Mouse (Mus musculus) adrenal gland, adult 18-20 months (tissue): ENCODE measurements at regions not wholly inside any gene's neighbourhood (a gene's known extent, or its start where the extent isn't known, plus 50 kb on each side); places are given as distances from the start of the nearest gene placed in this dataset.
"Not testable (repeated sequence)": the region's sequence is repeated elsewhere in the genome, so short reads cannot be mapped to it uniquely, and the experiment has no call there.

Source experiments
- DNase-seq, 2 experiments: peaks; one replicate each; pipeline ENCODE4 v3.0.0; 2021 to 2022; ENCODE audit warnings: low spot score in 2 of 2

DNA sequence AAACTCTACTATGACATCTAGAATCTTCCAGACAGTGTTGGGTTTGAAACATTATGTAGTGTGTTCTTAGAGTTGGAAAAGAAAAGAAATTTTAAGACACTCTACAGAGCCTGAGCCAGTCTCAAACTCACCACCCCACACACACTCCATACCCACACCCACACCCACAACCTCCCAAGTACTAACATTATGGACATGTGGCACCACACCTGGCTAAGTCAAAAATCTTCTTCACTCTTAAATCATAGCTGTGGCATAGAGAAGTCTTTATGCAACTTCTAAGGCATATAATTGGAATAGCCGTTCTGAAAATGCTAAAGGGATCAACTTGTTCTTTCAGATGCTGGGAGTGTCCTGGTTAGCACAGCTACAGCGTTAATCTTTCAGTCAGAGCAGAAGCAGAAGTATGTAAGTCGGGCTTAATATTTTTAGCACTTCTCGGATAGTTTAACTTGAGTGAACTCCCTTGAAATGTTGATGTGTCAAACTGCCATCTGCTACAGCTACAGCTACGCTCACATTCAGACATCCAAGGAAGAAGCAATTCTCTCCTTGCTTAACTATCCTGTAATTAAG, 68.6 kb upstream of the Creb1 start:
- no peak for DNase-seq

DNA sequence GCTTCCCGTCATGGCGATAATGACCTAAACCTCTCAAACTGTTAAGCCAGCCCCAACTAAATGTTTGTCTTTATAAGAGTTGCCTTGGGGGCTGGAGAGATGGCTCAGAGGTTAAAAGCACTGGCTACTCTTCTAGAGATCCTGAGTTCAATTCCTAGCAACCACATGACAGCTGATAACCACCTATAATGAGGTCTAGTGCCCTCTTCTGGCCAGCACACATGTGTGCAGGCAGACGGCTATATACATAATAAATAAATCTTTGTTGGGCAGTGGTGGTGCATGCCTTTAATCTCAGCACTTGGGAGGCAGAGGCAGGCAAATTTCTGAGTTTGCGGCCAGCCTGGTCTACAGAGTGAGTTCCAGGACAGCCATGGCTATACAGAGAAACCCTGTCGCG, 70.8 kb upstream of the Creb1 start:
- not testable (repeated sequence) for DNase-seq

- no peak for DNase-seq
Measured at GRCm38 (mm10) chr1:64457872-64458271, 74.6 kb upstream of the Creb1 start.

- no peak for DNase-seq
Measured at GRCm38 (mm10) chr1:64449141-64449540, 83.3 kb upstream of the Creb1 start.

DNA sequence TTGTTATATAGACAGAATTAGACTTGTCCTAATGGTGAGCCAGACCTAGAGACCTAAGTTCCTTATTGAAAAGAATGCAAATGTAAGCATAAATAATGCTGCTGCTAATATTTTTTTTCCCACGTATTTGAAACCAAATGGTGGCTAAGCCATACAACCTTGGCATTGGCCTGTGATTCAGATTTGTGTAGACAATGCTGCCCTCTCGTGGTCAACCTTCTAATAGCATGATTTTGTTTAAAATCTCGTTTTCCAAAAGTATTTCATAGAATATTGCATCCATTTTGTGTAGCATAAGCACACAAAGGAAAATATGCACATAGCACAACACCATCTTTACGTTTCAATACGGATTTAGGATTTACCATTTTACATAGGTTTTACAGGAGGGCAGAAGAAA, 84.4 kb upstream of the Creb1 start:
- DNase-seq = peak; percentile 50 to 64

DNA sequence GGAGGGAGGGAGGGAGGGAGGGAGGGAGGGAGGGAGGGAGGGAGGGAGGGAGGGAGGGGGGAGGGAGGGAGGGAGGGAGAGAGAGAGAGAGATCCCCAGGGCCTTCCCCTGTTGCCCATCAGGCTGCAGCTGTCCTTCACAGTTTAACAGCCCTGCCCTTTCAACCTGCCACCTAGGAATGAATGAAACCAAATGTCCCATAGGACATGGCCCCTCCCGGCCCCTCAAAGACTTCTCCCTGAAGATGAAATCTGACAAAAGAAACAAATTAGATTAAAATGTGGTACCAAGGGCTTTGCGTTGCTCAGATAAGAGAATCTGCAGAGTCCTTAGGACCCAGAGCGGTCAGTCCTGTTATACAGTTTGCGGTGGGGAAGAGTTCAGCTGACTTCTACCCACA, 86.0 kb upstream of the Creb1 start:
- DNase-seq = no peak

GRCm38 (mm10) chr1:64445919-64446318, 86.5 kb upstream of the Creb1 start:
- DNase-seq = peak; percentile 68 to 70

DNA sequence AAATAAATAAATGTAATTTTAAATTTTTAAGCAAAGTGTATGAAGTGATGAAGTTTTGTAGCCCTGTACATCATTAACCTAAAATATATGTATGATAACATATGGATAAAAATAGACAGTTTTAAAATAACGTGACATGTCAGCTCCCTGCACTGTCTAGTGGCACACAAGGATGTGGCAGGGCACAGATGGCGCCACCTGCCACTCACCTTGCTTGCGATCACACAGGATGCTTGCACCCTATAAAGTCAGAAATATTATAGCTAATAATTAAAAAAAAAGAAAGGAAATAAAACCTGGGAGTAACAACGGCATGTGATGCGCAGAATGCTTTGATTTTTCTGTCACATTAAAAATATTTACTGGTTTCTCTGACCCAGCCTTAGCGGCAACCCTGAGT, 89.0 kb upstream of the Creb1 start:
- DNase-seq = no peak

DNA sequence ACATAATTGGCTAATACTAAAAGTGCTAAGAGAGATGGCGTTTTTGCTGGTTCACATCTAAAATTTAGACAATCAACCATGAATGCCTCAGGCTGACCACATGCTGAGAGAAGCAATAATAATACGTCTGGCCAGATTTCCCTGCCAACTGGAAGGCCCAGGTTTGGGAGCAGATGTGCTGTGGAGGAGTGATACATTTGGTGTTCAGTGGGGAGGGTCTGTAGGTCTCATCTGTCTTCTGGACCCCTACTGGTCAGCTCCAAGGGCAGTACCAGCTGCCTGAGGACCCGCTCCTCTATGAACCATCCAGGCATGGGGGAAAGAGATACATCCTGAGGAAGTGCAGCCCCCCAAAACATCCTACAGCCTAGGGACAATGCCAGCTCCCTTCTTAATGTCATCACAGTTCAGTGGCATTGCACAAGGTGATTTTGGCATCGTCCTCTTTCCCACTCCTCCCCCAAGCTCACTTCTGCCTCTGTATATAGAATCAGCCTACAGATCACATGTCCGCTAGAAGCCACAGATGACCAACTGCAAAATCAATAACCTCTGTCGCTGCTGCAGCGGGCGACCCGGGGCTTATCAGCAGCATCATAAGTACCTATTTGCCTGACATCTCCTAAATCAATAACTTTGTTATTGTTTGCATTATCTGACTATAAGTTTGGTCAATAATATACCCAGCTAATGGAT, 90.1 kb upstream of the Creb1 start:
- DNase-seq = no peak

GRCm38 (mm10) chr1:64423256-64423655, 109.2 kb upstream of the Creb1 start:
- DNase-seq = no peak

- no peak for DNase-seq
Measured at GRCm38 (mm10) chr1:64418567-64418966, 113.9 kb upstream of the Creb1 start.

- no peak for DNase-seq
Measured at GRCm38 (mm10) chr1:64415906-64416305, 116.5 kb upstream of the Creb1 start.

GRCm38 (mm10) chr1:64413181-64413560, 119.3 kb upstream of the Creb1 start:
- DNase-seq = no peak

DNA sequence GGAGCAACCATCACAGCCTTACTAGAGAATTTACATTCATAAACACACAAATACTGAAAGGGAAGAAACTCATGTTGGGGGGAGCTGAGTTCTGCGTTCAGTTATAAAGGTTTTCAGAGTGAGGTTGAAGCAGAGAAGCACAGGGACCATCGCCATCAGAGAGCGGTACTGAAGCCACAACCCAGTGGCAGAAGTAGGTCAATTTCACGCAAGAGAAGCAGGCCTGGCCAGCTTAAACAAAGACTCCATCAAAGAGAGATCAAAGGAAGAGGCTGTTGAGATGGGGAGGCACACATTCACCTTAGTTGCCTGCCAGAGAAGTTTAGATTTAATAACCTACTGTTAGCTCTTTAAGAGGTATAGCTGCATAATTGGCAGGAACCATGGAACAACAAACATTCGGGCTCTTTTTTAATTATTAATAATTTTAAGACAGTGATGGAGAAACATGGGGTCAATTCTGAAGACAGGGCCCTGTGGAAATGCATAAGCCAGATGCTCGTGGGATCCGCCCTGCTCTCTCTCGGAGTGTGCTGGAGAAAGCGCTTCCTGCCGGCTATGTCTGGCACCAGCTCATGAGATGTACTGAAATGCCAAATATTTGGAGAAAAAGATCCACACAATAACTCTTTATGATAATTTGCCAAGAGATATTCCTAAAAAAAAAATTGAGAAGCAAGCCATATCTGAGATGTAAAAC, 119.8 kb upstream of the Creb1 start:
- DNase-seq = no peak

DNA sequence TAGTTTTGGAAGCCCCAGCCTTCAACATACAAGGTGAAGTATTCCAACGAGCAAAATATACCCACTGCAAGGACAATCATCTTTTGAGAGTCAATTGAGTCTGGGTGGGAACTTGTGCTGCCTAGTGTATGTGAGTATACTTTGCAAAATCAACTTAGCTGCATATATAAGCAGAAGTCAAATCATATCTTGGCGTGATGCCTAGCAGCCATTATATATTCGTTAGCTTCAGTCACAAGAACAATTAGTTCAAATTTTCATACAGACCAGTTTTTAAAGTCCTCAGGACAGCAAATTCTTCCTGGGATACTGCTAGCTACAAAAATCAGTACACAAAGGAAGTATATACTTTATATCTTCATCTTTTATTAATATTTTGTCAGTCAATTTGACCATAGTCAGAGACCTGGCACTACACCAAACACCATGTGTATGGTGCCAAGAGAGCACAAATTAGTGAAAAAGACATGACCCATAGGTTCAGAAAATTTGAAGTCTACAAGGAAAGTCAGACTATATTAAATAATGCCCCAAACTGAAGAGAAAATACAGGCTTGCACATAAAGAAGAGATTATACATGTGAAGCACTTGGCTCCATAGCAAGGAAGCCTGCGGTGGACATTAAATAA, 120.5 kb upstream of the Creb1 start:
- no peak for DNase-seq

GRCm38 (mm10) chr1:64408807-64409582, 123.5 kb upstream of the Creb1 start:
- no peak for DNase-seq

GRCm38 (mm10) chr1:64391525-64391924, 140.9 kb upstream of the Creb1 start:
- DNase-seq = no peak

- no peak for DNase-seq
Measured at GRCm38 (mm10) chr1:64381264-64381663, 151.2 kb upstream of the Creb1 start.

- DNase-seq = not testable (repeated sequence)
Measured at GRCm38 (mm10) chr1:64376426-64376825, 156.0 kb upstream of the Creb1 start.

DNA sequence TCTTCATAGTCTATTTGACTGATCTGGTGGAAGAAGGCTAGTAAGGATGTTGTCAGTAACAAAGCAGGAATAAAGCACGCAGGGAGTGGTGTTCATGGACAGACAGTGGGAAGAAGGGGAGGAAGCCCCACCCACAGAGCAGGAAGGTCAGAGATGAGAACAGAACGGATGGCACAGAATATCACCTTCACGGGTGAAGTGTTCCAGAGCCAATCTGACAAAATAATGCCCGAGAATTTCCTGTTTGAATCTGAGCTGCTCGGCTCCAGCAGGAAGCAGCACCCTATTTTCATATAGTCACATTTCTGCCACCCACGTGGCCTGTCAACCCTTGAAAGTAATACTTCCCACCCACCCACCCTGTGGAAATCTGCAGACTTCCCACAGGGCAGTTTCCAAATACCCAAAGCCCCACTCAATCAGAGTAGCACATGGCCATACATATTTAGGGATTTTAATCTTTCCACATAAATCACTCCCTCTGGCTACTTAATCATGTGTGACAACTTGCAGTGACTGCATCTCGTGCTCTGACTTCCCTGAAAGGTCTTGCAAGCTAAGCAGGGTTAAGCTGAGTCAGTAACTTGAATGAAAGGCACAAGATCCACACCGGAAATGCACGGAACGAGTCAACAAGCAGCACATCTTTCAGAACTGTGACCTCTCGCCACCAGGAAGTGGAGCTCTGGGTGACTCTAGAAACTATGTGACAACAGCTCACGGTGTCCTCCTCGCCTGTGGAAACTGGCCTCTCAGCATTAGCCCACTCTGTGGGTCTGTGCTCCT, 158.0 kb upstream of the Creb1 start:
- no peak for DNase-seq

GRCm38 (mm10) chr1:64364095-64364494, 168.3 kb upstream of the Creb1 start:
- no peak for DNase-seq
